Mouse (Mus musculus): ENCODE data around the gene Gck. TPM values are rescaled to one million over a fixed set of nuclear protein-coding genes. Genes with fewer than 3 reads are reported as not detected.

Gck gene
- polyA plus RNA-seq, 1 experiment from 2014 or later: 0.84 TPM

GRCm38 (mm10) chr11:5903844-5904243 lies 46.0 kb downstream of the Gck start:
- Histone ChIP-seq H3K4me2 (no peak overlapping the region), H3K27me3 (ENCODE audit: insufficient read depth, low read length) (no peaks in the 10 kb centered on the region), H3K9ac (no peak overlapping the region), H3K4me1 (ENCODE audit: insufficient read depth) (peaks cover 10% of the 10 kb centered on the region; the same call in 1 of the 2 replicates), H3K27ac (ENCODE audit: low read depth) (no peak overlapping the region), H3K9me3 (ENCODE audit: low read depth, low read length) (no peaks in the 10 kb centered on the region), H3K4me3 (ENCODE audit: low read depth, low read length) (no peak overlapping the region), H3K36me3 (ENCODE audit: insufficient read depth) (no peaks in the 10 kb centered on the region)
- ATAC-seq (ENCODE audit: insufficient read depth) (no peak), DNase-seq (no peak)
- TF ChIP-seq CTCF (IDR thresholded peaks at IDR 0.05; ENCODE audit: low read depth): no peak
- WGBS: 73% methylated on average over 2 of the region's 2 CpGs

GRCm38 (mm10) chr11:5902390-5902789 lies 47.5 kb downstream of the Gck start:
- Histone ChIP-seq H3K9me3 (ENCODE audit: low read depth, low read length) (no peaks in the 10 kb centered on the region), H3K4me2 (peak overlapping the region; percentile 72), H3K4me1 (ENCODE audit: insufficient read depth) (peaks cover 17% of the 10 kb centered on the region; the same call in 1 of the 2 replicates), H3K27me3 (ENCODE audit: insufficient read depth, low read length) (no peaks in the 10 kb centered on the region), H3K4me3 (ENCODE audit: low read depth, low read length) (peak overlapping the region; percentile 37), H3K9ac (peak overlapping the region; percentile 58), H3K36me3 (ENCODE audit: insufficient read depth) (no peaks in the 10 kb centered on the region), H3K27ac (ENCODE audit: low read depth) (no peak overlapping the region)
- TF ChIP-seq CTCF (IDR thresholded peaks at IDR 0.05; ENCODE audit: low read depth): no peak
- ATAC-seq (ENCODE audit: insufficient read depth) (no peak), DNase-seq (no peak)
- 11% methylated on average over 6 of the region's 6 CpGs for WGBS

GRCm38 (mm10) chr11:5901950-5902349 lies 47.9 kb downstream of the Gck start:
- DNase-seq (peak; percentile 87), ATAC-seq (ENCODE audit: insufficient read depth) (peak; percentile 70)
- no peak overlapping the region; the same call in 1 of the 2 replicates for H3K27ac ChIP-seq (ENCODE audit: low read depth)
- TF ChIP-seq CTCF (IDR thresholded peaks at IDR 0.05; ENCODE audit: low read depth): no peak
- peak overlapping the region; percentile 72 for H3K4me2 ChIP-seq
- H3K36me3 ChIP-seq (ENCODE audit: insufficient read depth): no peaks in the 10 kb centered on the region
- peak overlapping the region; percentile 58 for H3K9ac ChIP-seq
- peaks cover 17% of the 10 kb centered on the region; the same call in 1 of the 2 replicates for H3K4me1 ChIP-seq (ENCODE audit: insufficient read depth)
- 2% methylated on average over 32 of the region's 32 CpGs for WGBS
- peak overlapping the region; percentile 37 for H3K4me3 ChIP-seq (ENCODE audit: low read depth, low read length)
- H3K27me3 ChIP-seq (ENCODE audit: insufficient read depth, low read length): no peaks in the 10 kb centered on the region
- no peaks in the 10 kb centered on the region for H3K9me3 ChIP-seq (ENCODE audit: low read depth, low read length)

GRCm38 (mm10) chr11:5901320-5901719 lies 48.6 kb downstream of the Gck start:
- DNase-seq (no peak), ATAC-seq (ENCODE audit: insufficient read depth) (0 out of 2 replicates have a peak, but pooled peaks have one; percentile 2)
- peak overlapping the region; percentile 58 for H3K9ac ChIP-seq
- H3K4me3 ChIP-seq (ENCODE audit: low read depth, low read length): peak overlapping the region; percentile 37
- TF ChIP-seq CTCF (IDR thresholded peaks at IDR 0.05; ENCODE audit: low read depth): no peak
- H3K36me3 ChIP-seq (ENCODE audit: insufficient read depth): no peaks in the 10 kb centered on the region
- 14% methylated on average over 3 of the region's 3 CpGs for WGBS
- H3K27ac ChIP-seq (ENCODE audit: low read depth): no peak overlapping the region; the same call in 1 of the 2 replicates
- H3K9me3 ChIP-seq (ENCODE audit: low read depth, low read length): no peaks in the 10 kb centered on the region
- peak overlapping the region; percentile 72 for H3K4me2 ChIP-seq
- no peaks in the 10 kb centered on the region for H3K27me3 ChIP-seq (ENCODE audit: insufficient read depth, low read length)
- peaks cover 17% of the 10 kb centered on the region; the same call in 1 of the 2 replicates for H3K4me1 ChIP-seq (ENCODE audit: insufficient read depth)

- no peak for DNase-seq
- Histone ChIP-seq H3K4me2 (no peak overlapping the region), H3K9me3 (ENCODE audit: low read depth, low read length) (no peaks in the 10 kb centered on the region), H3K36me3 (ENCODE audit: insufficient read depth) (no peaks in the 10 kb centered on the region), H3K4me1 (ENCODE audit: insufficient read depth) (peaks cover 17% of the 10 kb centered on the region; the same call in 1 of the 2 replicates), H3K27ac (ENCODE audit: low read depth) (no peak overlapping the region), H3K9ac (no peak overlapping the region), H3K27me3 (ENCODE audit: insufficient read depth, low read length) (no peaks in the 10 kb centered on the region), H3K4me3 (ENCODE audit: low read depth, low read length) (no peak overlapping the region)
- TF ChIP-seq CTCF (IDR thresholded peaks at IDR 0.05; ENCODE audit: low read depth): no peak
- no peak for ATAC-seq (ENCODE audit: insufficient read depth)
- 92% methylated on average over 10 of the region's 10 CpGs for WGBS
These were observed 50.6 kb downstream of the Gck start for GRCm38 (mm10) chr11:5899286-5899685.

GRCm38 (mm10) chr11:5898531-5898930 lies 51.4 kb downstream of the Gck start, which contains the start of gene Myl7:
Myl7 (minus strand) TSS chr11:5898782.
- H3K9ac ChIP-seq: peak within 1 kb of the TSS; percentile 40; the same call in 1 of the 2 replicates
- H3K36me3 ChIP-seq (ENCODE audit: insufficient read depth): no peaks in the 10 kb centered on the region
- 45% methylated on average over 5 of the region's 5 CpGs for WGBS
- ATAC-seq (ENCODE audit: insufficient read depth) (no peak), DNase-seq (no peak)
- H3K4me2 ChIP-seq: peak within 1 kb of the TSS; percentile 40
- peak within 1 kb of the TSS; percentile 17 for H3K4me3 ChIP-seq (ENCODE audit: low read depth, low read length)
- peaks cover 17% of the 10 kb centered on the region; the same call in 1 of the 2 replicates for H3K4me1 ChIP-seq (ENCODE audit: insufficient read depth)
- no peak for TF ChIP-seq CTCF (IDR thresholded peaks at IDR 0.05; ENCODE audit: low read depth)
- H3K27me3 ChIP-seq (ENCODE audit: insufficient read depth, low read length): no peaks in the 10 kb centered on the region
- peak within 1 kb of the TSS; percentile 7 for H3K27ac ChIP-seq (ENCODE audit: low read depth)
- H3K9me3 ChIP-seq (ENCODE audit: low read depth, low read length): no peaks in the 10 kb centered on the region

- no peaks in the 10 kb centered on the region for H3K36me3 ChIP-seq (ENCODE audit: insufficient read depth)
- TF ChIP-seq CTCF (IDR thresholded peaks at IDR 0.05; ENCODE audit: low read depth): no peak
- H3K27me3 ChIP-seq (ENCODE audit: insufficient read depth, low read length): no peaks in the 10 kb centered on the region
- H3K9me3 ChIP-seq (ENCODE audit: low read depth, low read length): no peaks in the 10 kb centered on the region
- peaks cover 17% of the 10 kb centered on the region; the same call in 1 of the 2 replicates for H3K4me1 ChIP-seq (ENCODE audit: insufficient read depth)
- ATAC-seq (ENCODE audit: insufficient read depth) (no peak), DNase-seq (no peak)
- WGBS: 25% methylated on average over 10 of the region's 10 CpGs
- H3K27ac ChIP-seq (ENCODE audit: low read depth): peak overlapping the region; percentile 7
- H3K9ac ChIP-seq: peak overlapping the region; percentile 40; the same call in 1 of the 2 replicates
- H3K4me2 ChIP-seq: peak overlapping the region; percentile 40
- peak overlapping the region; percentile 17 for H3K4me3 ChIP-seq (ENCODE audit: low read depth, low read length)
These were observed 52.0 kb downstream of the Gck start for GRCm38 (mm10) chr11:5897839-5898238.
